Mouse (Mus musculus): ENCODE measurements around the gene Cox19. TPM values are rescaled to one million over a fixed set of nuclear protein-coding genes. Genes with fewer than 3 reads are reported as not detected.

Gene Cox19
- 24.1 and 24.3 TPM in 2 replicates for total RNA-seq (2023)

DNA sequence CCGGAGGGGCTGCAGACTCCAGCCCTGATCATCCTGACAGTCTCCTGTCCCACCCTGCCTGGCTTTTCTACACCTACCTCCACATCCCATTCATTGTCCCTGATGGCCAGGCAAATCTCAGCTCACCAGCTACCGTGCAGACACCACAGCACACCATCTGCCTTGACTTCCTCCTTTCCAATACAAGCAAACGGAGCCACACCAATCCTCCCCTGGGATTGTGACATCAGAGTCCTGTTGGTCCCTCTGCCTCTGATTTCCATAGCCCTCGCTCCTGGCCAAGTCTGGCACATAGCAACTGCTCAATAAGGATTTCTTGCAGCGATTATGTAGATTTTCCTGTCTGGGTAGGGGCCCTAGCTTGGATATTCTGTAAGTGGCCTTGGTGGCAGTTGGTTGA lies at the start of gene Cox19:
Gene Cox19, minus strand, starts transcription at position 285 of the 400 bp plus-strand sequence.

DNA sequence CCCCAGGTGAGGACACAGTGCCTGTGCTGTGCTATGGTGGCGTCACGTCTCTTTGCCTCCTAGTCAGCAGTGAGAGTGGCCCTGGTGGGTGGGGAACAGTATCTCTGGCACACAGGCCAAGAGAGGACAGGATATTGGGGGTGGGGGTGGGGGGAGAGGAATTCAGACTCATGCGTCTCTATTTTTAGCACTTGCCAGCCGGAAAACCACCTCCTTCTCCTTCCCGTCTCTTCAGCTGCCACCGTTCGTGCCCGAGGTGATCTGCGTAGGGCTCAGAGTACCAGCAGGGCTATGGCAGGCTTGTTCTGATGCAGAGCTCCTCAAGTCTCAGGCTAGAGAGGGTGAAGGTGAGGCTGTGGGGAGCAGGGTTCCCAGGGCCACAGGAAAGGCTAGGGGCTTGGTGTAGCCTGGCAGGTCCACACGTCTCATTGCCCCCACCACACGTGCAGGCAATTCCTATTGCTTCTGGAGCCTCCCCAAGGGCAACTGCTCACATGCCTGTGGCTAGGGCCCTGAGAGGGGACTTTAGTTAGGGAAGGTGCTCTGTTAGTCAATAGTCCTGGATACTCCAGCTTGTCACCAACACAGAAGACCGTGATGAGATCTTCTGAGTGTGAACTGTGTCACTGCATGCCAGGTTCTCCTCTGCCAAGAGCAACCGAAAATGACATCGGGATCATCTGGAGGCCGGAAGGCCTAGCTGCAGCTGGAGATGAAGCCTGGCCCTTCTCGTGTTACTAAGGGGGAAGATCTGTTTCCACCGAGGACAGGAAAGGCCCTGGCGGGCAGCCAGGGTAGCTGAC lies 26.5 kb upstream of the Cox19 start, which contains the start of gene Gpr146:
Gene Gpr146, plus strand, starts transcription at position 230 of the 803 bp plus-strand sequence.

DNA sequence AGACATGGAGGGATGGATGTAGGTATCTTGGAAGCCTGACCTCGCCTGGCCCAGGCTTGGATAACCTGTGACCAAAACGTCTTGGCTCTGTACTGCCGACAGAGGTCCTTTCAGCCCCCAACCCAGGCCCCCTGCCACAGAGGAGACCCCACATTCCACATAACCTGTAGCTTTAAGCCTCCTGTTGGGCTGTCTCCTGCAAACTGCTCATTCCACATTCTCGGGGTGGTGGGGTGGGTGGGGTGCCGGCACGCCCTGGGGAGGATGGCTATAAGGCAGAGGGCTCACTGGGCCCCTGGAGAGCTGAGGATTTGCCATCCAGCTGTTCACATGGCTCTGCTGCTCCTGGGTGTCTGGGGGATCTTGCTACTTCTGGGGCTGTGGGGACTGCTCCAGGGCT lies 1.1 kb upstream of the Cox19 start, which contains the start of gene Cyp2w1:
Gene Cyp2w1, plus strand, starts transcription at position 301 of the 400 bp plus-strand sequence.

DNA sequence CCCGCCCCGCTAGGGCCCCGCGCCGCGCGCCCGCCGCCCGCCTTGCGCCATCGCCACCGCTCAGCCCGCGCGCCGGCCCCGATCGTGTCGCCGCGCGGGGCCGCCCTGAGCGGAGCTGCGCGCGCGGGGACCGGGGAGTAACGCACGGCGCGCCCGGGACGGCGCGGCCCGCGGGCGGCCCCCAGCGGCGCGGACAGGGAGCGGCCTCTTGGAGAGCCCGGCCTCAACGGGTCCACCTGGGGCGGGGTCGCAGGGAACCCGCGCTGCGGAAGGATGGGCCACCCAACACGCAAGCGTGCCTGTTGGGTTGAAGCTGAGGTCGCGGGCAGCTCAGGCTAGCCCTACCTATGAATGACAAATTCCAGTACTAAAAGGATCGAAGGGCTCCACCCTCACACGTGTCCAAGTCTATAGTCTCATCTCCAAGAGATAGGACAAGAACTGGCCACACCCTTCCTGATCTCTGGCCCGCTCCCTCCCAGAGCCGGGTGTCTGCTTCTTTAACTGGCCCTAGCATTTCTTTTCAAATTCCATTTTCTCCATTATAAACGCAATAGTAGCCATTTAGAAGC lies 25.7 kb downstream of the Cox19 start, which contains the start of gene Adap1:
Gene Adap1, minus strand, starts transcription at position 228 of the 572 bp plus-strand sequence.

Other genes with a start within 250 kb of the Cox19 start
- 0.48 TPM in 1 of 2 replicates, not detected in the other for gene Prkar1b, start 201.4 kb downstream of the Cox19 start, total RNA-seq (2023)
- gene Dnaaf5, start 201.2 kb downstream of the Cox19 start, total RNA-seq (2023): 4.3 and 5.0 TPM in 2 replicates
- 65.3 and 73.1 TPM in 2 replicates for gene Sun1, start 150.8 kb downstream of the Cox19 start, total RNA-seq (2023)
- 30.7 and 43.7 TPM in 2 replicates for gene Get4, start 99.1 kb downstream of the Cox19 start, total RNA-seq (2023)
- 72.6 and 86.9 TPM in 2 replicates for gene Adap1, start 25.8 kb downstream of the Cox19 start, total RNA-seq (2023)
- not detected in 2 replicates for gene Cyp2w1, start 1.2 kb upstream of the Cox19 start, total RNA-seq (2023)
- gene Gpr146, start 26.3 kb upstream of the Cox19 start, total RNA-seq (2023): 6.5 and 8.9 TPM in 2 replicates
- 28.8 and 34.8 TPM in 2 replicates for gene C130050O18Rik, start 53.9 kb upstream of the Cox19 start, total RNA-seq (2023)
- gene Gper1, start 71.7 kb upstream of the Cox19 start, total RNA-seq (2023): 0.45 and 0.60 TPM in 2 replicates
- 6.1 and 7.2 TPM in 2 replicates for gene 3110082I17Rik, start 109.1 kb upstream of the Cox19 start, total RNA-seq (2023)
- gene Zfand2a, start 133.1 kb upstream of the Cox19 start, total RNA-seq (2023): 319 and 352 TPM in 2 replicates
- gene Uncx, start 192.1 kb upstream of the Cox19 start, total RNA-seq (2023): not detected in 2 replicates